Mouse (Mus musculus) midbrain, embryonic 16.5 days (tissue): ENCODE data around the gene Mypop. TPM values are rescaled to one million over a fixed set of nuclear protein-coding genes. Genes with fewer than 3 reads are reported as not detected.
A peak's percentile ranks its signal among the peaks of the same experiment; 100 is the strongest.

Source experiments
- ATAC-seq: fragments of 200-750 bp; cut with Nextera tagmentation; 2 replicates; pipeline ENCODE4 v1.8.0; 2017; ENCODE audit warnings: moderate TSS enrichment
- H3K27ac ChIP-seq: fragments of 300-500 bp; sonication (generic); 2 replicates; pipeline ENCODE4 v1.5.1; 2014; ENCODE audit warnings: mild to moderate bottlenecking, low read length, mixed read lengths
- H3K27me3 ChIP-seq: fragments of 300-500 bp; sonication (generic); 2 replicates; pipeline ENCODE4 v1.6.1; 2014; ENCODE audit warnings: low read depth, low read length, mixed read lengths; ENCODE audit not compliant: control insufficient read depth, insufficient read depth
- H3K36me3 ChIP-seq: fragments of 300-500 bp; sonication (generic); 2 replicates; pipeline ENCODE4 v1.6.1; 2014; ENCODE audit warnings: mild to moderate bottlenecking, low read length, moderate library complexity, mixed read lengths; ENCODE audit not compliant: control insufficient read depth, insufficient read depth
- H3K4me1 ChIP-seq: fragments of 300-500 bp; sonication (generic); 2 replicates; pipeline ENCODE4 v1.6.1; 2014; ENCODE audit warnings: mild to moderate bottlenecking, low read length, mixed read lengths; ENCODE audit not compliant: control insufficient read depth, insufficient read depth
- H3K4me2 ChIP-seq: fragments of 300-500 bp; sonication (generic); 2 replicates; pipeline ENCODE4 v1.6.1; 2014; ENCODE audit warnings: mild to moderate bottlenecking, low read length, mixed read lengths
- H3K4me3 ChIP-seq: fragments of 300-500 bp; sonication (generic); 2 replicates; pipeline ENCODE4 v1.5.1; 2014; ENCODE audit warnings: low read depth, mild to moderate bottlenecking, low read length, moderate library complexity, mixed read lengths
- H3K9ac ChIP-seq: fragments of 300-500 bp; sonication (generic); 2 replicates; pipeline ENCODE4 v1.6.1; 2014; ENCODE audit warnings: low read depth, low read length, mixed read lengths
- H3K9me3 ChIP-seq: fragments of 300-500 bp; sonication (generic); replicated peaks from 2 replicates; pipeline ENCODE4 v1.6.1; 2014; ENCODE audit warnings: mild to moderate bottlenecking, low read length, mixed read lengths; ENCODE audit not compliant: control insufficient read depth, poor library complexity, severe bottlenecking
- WGBS: fragments of 180-500 bp; shearing (Covaris S2); extraction: QIAGEN DNeasy Blood & Tissue Kit; methylation state at CpG from one replicate; pipeline ENCODE4 v1.1.7; 2014; 5-methylcytosine and 5-hydroxymethylcytosine counted together
- polyA plus RNA-seq: library from polyadenylated mRNA; unstranded; fragments of >200 nt; fragmentation: Nextera tagmentation; extraction: Ambion mirVana; gene quantifications from 2 replicates; pipeline ENCODE4 v1.2.1, GENCODE M21; 2015

The Mypop gene
- polyA plus RNA-seq, 1 experiment from 2014 or later: 5.1 TPM

DNA sequence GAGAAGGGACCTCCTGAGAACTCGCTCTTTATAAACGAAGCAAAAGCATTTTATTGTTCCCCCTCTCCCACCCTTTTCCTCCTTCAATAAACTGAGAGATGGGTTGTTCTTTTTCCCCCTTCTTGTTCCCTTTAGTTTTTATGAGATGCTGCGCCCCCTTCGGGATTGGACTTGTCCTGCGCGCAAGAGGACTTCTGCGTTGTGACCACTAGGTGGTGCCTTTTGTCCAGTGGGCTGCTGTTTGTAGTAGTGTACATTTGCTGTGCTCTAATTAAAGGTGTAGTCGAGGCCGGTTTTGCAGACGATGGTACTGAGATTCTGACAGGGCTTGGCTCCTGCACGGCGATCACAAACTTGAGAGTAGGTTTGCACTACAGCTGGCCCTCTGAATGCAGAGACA, 15.4 kb downstream of the Mypop start:
- ATAC-seq: no peak
- Histone ChIP-seq H3K9me3 (no peaks in the 10 kb centered on the region), H3K27me3 (no peaks in the 10 kb centered on the region), H3K27ac (no peak overlapping the region), H3K4me1 (peaks cover 31% of the 10 kb centered on the region), H3K4me2 (peak overlapping the region; percentile 14; the same call in 1 of the 2 replicates), H3K36me3 (peaks cover 9% of the 10 kb centered on the region; the same call in 1 of the 2 replicates), H3K9ac (no peak overlapping the region), H3K4me3 (no peak overlapping the region)
- WGBS: 6% methylated on average over 12 of the region's 12 CpGs

DNA sequence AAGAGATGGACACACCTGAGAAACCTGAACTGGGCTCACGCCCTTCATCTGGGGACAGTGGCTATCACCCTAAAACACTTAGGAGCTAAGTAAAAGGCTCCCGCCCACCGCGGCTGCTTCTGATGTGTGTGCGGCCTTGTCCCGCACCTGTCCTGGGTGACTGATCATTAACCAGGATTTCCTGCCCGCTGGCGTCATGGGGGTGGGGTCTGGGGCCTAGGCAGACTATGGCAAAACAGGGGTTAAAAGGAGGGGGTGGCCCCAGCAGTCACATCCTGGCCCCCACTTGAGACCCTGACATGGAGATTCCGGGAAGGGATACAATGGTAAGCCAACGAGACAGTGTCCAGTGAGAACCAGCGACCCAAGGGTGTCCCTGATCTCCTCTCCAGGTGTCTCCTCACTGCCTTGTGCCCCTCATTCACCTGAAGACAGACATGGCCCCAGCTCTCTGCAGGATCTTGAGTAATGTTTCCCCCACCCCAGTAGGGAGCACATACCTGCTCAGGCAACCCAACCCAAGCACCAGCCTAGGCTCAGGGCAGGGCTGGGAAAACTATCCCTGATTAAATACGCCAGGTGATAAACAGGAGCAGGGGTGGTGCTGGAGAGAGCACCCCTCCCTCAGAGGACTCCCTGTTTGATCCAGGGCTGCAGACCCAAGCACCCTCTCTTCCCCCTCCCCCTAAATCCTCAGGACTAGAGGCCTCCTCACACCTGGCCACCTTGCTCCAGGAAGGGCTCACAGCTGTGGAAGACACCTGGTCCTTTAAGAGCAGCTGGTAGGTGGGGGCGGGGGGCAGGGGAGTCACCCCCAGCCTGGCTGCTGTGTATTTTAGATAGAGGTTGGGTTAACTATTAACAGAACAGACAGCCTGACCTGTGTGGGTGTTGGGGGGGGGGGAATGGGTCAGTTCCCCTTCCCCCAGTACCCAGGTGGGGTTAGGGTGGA, 16.3 kb downstream of the Mypop start:
- Histone ChIP-seq H3K4me1 (peaks cover 37% of the 10 kb centered on the region), H3K27ac (no peak overlapping the region), H3K36me3 (peaks cover 9% of the 10 kb centered on the region; the same call in 1 of the 2 replicates), H3K9me3 (no peaks in the 10 kb centered on the region), H3K9ac (no peak overlapping the region), H3K27me3 (no peaks in the 10 kb centered on the region), H3K4me3 (no peak overlapping the region), H3K4me2 (no peak overlapping the region)
- ATAC-seq: no peak
- 82% methylated on average over 13 of the region's 13 CpGs for WGBS

DNA sequence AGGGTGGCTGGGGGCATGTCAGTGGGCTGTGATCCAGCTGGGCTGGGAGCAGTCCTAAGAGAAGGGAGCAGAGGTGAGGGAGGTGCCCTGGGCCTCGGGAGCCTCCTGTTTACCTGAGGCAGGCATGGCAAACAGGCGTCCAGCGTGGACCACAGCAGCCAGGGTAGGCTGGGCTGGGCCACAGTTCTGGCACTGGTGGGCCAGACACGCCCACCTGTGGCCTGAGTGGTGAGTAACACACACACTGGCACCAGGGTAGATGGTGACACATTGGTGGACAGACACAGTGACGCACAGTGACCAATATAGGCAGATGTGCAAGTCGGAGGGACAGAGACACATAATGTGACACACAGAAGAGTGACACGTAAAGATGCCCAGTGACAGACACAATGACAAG, 19.5 kb downstream of the Mypop start:
- WGBS: 80% methylated on average over 7 of the region's 7 CpGs
- H3K4me3 ChIP-seq: no peak overlapping the region
- no peak overlapping the region for H3K4me2 ChIP-seq
- peaks cover 22% of the 10 kb centered on the region for H3K4me1 ChIP-seq
- no peak for ATAC-seq
- no peaks in the 10 kb centered on the region for H3K9me3 ChIP-seq
- H3K9ac ChIP-seq: no peak overlapping the region
- H3K27me3 ChIP-seq: no peaks in the 10 kb centered on the region
- H3K27ac ChIP-seq: no peak overlapping the region
- peaks cover 4% of the 10 kb centered on the region; the same call in 1 of the 2 replicates for H3K36me3 ChIP-seq

DNA sequence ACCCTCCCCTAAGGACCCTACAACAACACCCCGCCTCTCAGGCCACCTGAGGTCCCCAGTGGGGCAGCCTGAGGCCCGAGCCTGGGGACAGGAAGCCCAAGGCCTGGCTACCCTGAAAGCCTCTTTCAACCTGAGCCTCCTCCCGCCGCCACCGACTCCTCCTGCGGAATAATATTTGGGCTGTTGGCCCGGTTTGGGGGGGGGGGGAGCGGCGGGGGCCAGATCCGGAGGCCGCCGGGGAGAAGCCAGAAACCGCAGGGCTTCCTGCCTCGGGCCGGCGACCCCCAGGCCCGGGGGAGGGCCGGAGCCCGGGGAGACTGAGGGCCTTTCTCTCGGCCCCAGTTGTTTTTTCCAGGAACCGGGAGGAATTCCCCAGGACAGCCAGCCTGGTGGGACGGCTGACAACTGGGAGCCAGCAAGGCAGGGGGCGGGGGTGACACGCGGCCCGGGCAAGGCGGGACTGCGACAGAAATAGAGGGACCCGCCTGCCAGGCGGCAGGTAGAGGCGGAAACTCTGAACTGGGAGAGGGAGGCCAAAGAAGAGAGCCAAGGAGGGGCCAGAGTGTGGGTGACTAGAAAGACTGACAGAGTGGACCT, 21.1 kb downstream of the Mypop start:
- no peaks in the 10 kb centered on the region; the same call in 1 of the 2 replicates for H3K36me3 ChIP-seq
- peak overlapping the region; percentile 51 for H3K4me2 ChIP-seq
- no peaks in the 10 kb centered on the region for H3K9me3 ChIP-seq
- 3% methylated on average over 28 of the region's 31 CpGs for WGBS
- peak overlapping the region; percentile 64 for H3K9ac ChIP-seq
- no peak for ATAC-seq
- peaks cover 8% of the 10 kb centered on the region for H3K4me1 ChIP-seq
- H3K27ac ChIP-seq: no peak overlapping the region
- H3K4me3 ChIP-seq: peak overlapping the region; percentile 19
- no peaks in the 10 kb centered on the region for H3K27me3 ChIP-seq

DNA sequence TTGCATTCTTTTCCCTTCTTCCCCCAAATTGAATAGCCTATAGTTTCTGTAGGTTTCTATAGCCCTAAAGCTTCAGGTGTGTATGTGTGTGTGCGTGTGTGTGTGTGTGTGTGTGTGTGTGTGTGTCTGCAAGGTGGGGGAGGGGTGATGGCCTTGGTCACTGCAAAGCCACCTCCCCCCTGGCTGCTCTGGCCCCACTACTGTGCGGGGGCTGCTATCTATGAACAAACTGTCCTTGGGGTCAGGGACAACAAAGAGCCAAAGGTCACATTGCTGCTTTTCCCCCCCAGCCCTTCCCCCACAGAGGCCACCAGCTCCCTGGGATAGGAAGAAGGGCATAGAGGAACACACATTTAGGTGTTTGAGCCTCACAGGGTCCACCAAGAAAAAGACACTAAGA, 21.8 kb downstream of the Mypop start:
- Histone ChIP-seq H3K4me2 (no peak overlapping the region), H3K9ac (no peak overlapping the region; the same call in 1 of the 2 replicates), H3K9me3 (no peaks in the 10 kb centered on the region), H3K4me1 (peaks cover 8% of the 10 kb centered on the region), H3K36me3 (no peaks in the 10 kb centered on the region), H3K27me3 (no peaks in the 10 kb centered on the region), H3K27ac (no peak overlapping the region), H3K4me3 (no peak overlapping the region)
- WGBS: 64% methylated on average over 2 of the region's 2 CpGs
- ATAC-seq: no peak

DNA sequence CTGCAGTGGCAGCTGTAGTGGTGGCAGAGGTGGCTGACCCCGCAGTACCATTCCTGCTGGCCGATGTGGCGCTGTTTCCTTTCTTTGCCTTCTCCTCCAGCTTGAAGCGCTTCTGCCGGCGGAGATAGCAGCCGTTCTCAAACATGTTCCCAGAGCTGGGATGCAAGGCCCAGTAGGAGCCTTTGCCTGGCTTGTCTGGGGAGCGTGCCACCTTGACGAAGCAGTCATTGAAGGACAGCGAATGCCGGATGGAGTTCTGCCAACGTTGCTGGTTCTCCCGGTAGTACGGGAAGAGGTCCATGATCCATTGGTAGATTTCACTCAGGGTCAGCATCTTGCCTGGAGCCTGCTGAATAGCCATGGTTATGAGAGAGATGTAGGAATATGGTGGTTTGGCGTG, 23.4 kb downstream of the Mypop start:
- no peak for ATAC-seq
- peaks cover 8% of the 10 kb centered on the region for H3K4me1 ChIP-seq
- WGBS: 67% methylated on average over 15 of the region's 15 CpGs
- no peaks in the 10 kb centered on the region for H3K9me3 ChIP-seq
- no peak overlapping the region for H3K9ac ChIP-seq
- no peaks in the 10 kb centered on the region for H3K27me3 ChIP-seq
- H3K4me3 ChIP-seq: no peak overlapping the region
- no peaks in the 10 kb centered on the region for H3K36me3 ChIP-seq
- no peak overlapping the region for H3K27ac ChIP-seq
- no peak overlapping the region for H3K4me2 ChIP-seq

DNA sequence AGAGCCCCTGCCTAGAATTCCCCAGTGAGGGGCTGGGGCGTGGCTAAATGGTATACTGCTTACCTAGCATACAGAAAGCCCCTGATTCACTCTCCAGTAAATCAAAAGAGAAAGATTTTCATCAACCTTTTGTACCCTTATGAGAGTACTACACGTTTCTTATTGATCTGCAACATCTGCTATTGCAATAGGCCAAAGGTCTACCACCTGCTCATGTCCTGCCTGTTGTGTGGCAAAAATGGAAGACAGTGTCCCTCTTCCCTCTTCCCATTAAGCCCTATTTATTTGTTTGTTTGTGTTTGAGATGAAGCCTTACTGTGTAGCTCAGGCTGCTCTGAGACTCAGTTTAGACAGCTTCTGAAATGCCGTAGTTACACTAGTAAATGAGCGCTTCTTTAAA, 25.0 kb downstream of the Mypop start:
- H3K9me3 ChIP-seq: no peaks in the 10 kb centered on the region
- H3K9ac ChIP-seq: no peak overlapping the region
- H3K4me1 ChIP-seq: peaks cover 8% of the 10 kb centered on the region
- ATAC-seq: no peak
- no peak overlapping the region for H3K27ac ChIP-seq
- H3K36me3 ChIP-seq: no peaks in the 10 kb centered on the region
- no peak overlapping the region for H3K4me3 ChIP-seq
- peaks cover 5% of the 10 kb centered on the region for H3K27me3 ChIP-seq
- WGBS: 94% methylated on average over 4 of the region's 4 CpGs
- H3K4me2 ChIP-seq: no peak overlapping the region

DNA sequence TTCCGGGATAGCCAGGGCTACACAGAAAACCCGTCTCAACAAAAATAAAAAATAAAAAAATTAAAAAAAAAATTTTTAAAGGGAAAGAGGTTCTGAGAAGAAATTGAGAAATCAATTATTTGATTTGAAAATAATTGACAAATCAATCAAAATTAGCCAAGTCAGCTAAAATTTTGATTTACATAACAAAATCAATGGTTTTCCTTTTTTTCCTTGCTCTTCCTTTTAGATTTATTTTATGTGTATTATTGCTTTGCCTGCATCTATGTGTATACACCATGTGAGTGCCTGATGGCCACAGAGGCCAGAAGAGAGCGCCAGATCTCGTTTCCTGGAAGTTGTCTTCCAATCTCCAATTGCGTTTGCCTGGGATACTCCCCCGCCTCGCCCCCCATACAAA, 26.9 kb downstream of the Mypop start:
- H3K4me2 ChIP-seq: no peak overlapping the region
- no peak overlapping the region for H3K4me3 ChIP-seq
- no peaks in the 10 kb centered on the region for H3K4me1 ChIP-seq
- H3K36me3 ChIP-seq: no peaks in the 10 kb centered on the region
- no peaks in the 10 kb centered on the region for H3K9me3 ChIP-seq
- no peak for ATAC-seq
- no peak overlapping the region for H3K9ac ChIP-seq
- H3K27ac ChIP-seq: no peak overlapping the region
- 93% methylated on average over 7 of the region's 7 CpGs for WGBS
- peaks cover 23% of the 10 kb centered on the region for H3K27me3 ChIP-seq

DNA sequence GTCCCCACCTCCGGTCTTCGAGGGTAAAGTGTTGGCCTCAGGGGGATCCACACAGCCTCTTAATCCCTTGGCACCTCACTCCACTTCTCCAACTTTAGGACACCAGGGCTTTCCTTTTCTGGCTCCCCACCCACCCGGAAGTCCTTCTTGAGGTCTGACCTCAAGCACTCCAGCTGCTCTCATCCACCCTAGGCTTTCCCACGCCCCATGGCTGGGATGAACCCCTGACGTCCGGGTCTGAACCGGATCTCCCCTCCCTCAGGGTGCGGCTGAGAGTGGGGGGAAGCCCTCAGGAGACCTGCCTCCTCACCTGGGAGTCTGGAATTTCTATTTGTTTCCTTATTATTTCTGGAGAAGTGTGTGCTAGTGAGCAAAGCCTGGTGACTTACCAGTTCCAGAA, 30.0 kb downstream of the Mypop start:
- 33% methylated on average over 8 of the region's 8 CpGs for WGBS
- H3K4me1 ChIP-seq: peaks cover 10% of the 10 kb centered on the region
- no peak overlapping the region for H3K4me2 ChIP-seq
- H3K9ac ChIP-seq: no peak overlapping the region
- no peaks in the 10 kb centered on the region for H3K36me3 ChIP-seq
- H3K27me3 ChIP-seq: peaks cover 32% of the 10 kb centered on the region
- no peaks in the 10 kb centered on the region for H3K9me3 ChIP-seq
- H3K27ac ChIP-seq: no peak overlapping the region
- no peak overlapping the region for H3K4me3 ChIP-seq
- ATAC-seq: no peak
